Mouse (Mus musculus): ENCODE measurements around the gene Rpap2.

GRCm38 (mm10) chr5:107597301-107598077, at the start of gene Rpap2, which contains the start of gene Glmn:
- TF ChIP-seq CTCF (IDR thresholded peaks at IDR 0.05): peak; percentile 35; the same call in 1 of the 2 replicates
- TF ChIP-seq EP300 (IDR thresholded peaks at IDR 0.05): no peak
